Mouse (Mus musculus): ENCODE results near the gene Tm4sf5. TPM values are rescaled to one million over a fixed set of nuclear protein-coding genes. Genes with fewer than 3 reads are reported as not detected.

Tm4sf5 gene
- total and polyA plus RNA-seq, 3 experiments: 5.5 to 24.5 (median 11.7) TPM

DNA sequence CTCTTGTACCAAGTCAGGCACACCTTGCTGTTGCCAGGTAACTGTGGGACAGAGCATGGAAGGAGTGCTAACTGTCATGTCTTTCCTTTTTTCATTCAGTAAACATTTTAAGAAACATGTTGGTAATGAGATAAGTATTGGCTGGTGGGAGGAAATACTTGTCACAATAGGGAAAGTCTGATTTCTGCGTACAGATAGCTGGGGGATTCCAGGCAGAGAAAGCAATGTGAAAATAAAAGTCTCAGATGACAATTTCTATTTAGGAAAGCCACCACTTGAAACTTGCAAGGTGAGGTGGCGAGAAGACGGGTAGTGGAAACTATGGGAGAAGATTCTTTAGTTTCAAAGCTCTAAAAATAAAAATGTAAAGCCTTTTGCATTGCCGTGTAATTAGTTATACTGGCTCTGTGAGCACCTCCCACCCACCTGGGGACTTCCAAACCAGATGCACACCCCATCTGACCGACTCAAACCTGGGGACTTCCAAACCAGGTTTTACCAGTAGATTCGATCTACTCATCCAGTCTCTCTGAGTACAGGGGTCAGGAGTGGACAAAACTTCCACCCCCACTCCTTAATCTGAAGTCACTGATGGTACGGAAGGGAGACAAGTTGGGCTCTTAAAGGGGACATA lies 7.8 kb downstream of the Tm4sf5 start (continued):
- no peak for TF ChIP-seq MXI1 (IDR thresholded peaks at IDR 0.05; ENCODE audit: low read depth, low read length)
- 0 out of 2 replicates have a peak, but pooled peaks have one; percentile 36 for TF ChIP-seq ELF1 (IDR thresholded peaks at IDR 0.05; ENCODE audit: low read depth, low read length)
- TF ChIP-seq BHLHE40 (IDR thresholded peaks at IDR 0.05; ENCODE audit: low read depth, low read length): peak; percentile 60
- TF ChIP-seq JUND (conservative IDR thresholded peaks at IDR 0.05; ENCODE audit: low read depth, low read length): peak; percentile 41; the same call in 1 of the 2 replicates
- peak; percentile 84 for TF ChIP-seq IRF4 (IDR thresholded peaks at IDR 0.05; ENCODE audit: low read depth, low read length)
- TF ChIP-seq E2F4 (IDR thresholded peaks at IDR 0.05; ENCODE audit: insufficient replicate concordance, low read depth, low read length): 0 out of 2 replicates have a peak, but pooled peaks have one; percentile 55

- peak; percentile 85 for DNase-seq (ENCODE audit: extremely low read depth)
- peak overlapping the region; percentile 56 for H3K9ac ChIP-seq (ENCODE audit: insufficient read depth, low read depth)
- dilution Hi-C loops (cut with MboI; ENCODE audit: extremely low pct_ligation_motif_present, extremely low pct_unique_long_range_greater_than_20kb, low sequenced_read_pairs): no loop called here
- peaks cover 20 to 62% of the 10 kb centered on the region in 2 experiments for H3K4me1 ChIP-seq (ENCODE audit: control insufficient read depth in 1 of 2, insufficient read depth in 2 of 2)
- H3K27ac ChIP-seq (ENCODE audit: insufficient read depth, low read depth): peak overlapping the region; percentile 79
- no peaks in the 10 kb centered on the region for H3K36me3 ChIP-seq (replicated peaks in 1 of 2; ENCODE audit: control insufficient read depth in 1 of 2, insufficient read depth in 1 of 2, low read length in 1 of 2)
- no peaks in the 10 kb centered on the region for H3K79me2 ChIP-seq (replicated peaks; ENCODE audit: control insufficient read depth, extremely low read depth, insufficient read depth, poor library complexity, severe bottlenecking)
- H3K9me3 ChIP-seq (replicated peaks; ENCODE audit: low read length): no peaks in the 10 kb centered on the region
- peak overlapping the region; percentile 4 to 22 (median 22) for H3K4me3 ChIP-seq (replicated peaks in 1 of 3; ENCODE audit: low read depth in 2 of 3, low read length in 2 of 3, poor library complexity in 1 of 3)
- H3K4me2 ChIP-seq (ENCODE audit: insufficient read depth, low read depth, poor library complexity, severe bottlenecking): peak overlapping the region; percentile 70
- TF ChIP-seq RAD21 (IDR thresholded peaks at IDR 0.05; ENCODE audit: low read depth, low read length): no peak; the same call in none of the 2 replicates
- TF ChIP-seq NRF1 (IDR thresholded peaks at IDR 0.05; ENCODE audit: low read depth, low read length): 0 out of 2 replicates have a peak, but pooled peaks have one; percentile 10
- no peak for TF ChIP-seq CHD2 (IDR thresholded peaks at IDR 0.05; ENCODE audit: low read length)
- TF ChIP-seq TCF12 (IDR thresholded peaks at IDR 0.05; ENCODE audit: low read depth, low read length): no peak
- TF ChIP-seq CTCF (conservative IDR thresholded peaks at IDR 0.05 in 1 of 2, IDR thresholded peaks at IDR 0.05 in 1 of 2; ENCODE audit: low read depth in 2 of 2, low read length in 2 of 2): peak in 1 of 2 experiments; percentile 39; a peak in 2 of 4 replicates
- TF ChIP-seq MAX (IDR thresholded peaks at IDR 0.05; ENCODE audit: low read length): peak; percentile 50; the same call in 1 of the 2 replicates
- peak; percentile 70 for TF ChIP-seq BHLHE40 (IDR thresholded peaks at IDR 0.05; ENCODE audit: low read depth, low read length)
- TF ChIP-seq CHD1 (IDR thresholded peaks at IDR 0.05; ENCODE audit: low read depth, low read length): 0 out of 2 replicates have a peak, but pooled peaks have one; percentile 2
- peak; percentile 89 for TF ChIP-seq ETS1 (conservative IDR thresholded peaks at IDR 0.05; ENCODE audit: low read depth, low read length)
- TF ChIP-seq RCOR1 (conservative IDR thresholded peaks at IDR 0.05; ENCODE audit: low read depth, low read length): no peak
- 0 out of 2 replicates have a peak, but pooled peaks have one; percentile 44 for TF ChIP-seq MYC (IDR thresholded peaks at IDR 0.05; ENCODE audit: low read depth, low read length)
- 0 out of 2 replicates have a peak, but pooled peaks have one; percentile 29 for TF ChIP-seq MXI1 (IDR thresholded peaks at IDR 0.05; ENCODE audit: low read depth, low read length)
- TF ChIP-seq POLR2A (IDR thresholded peaks at IDR 0.05; ENCODE audit: low read depth, low read length): peak; percentile 46; the same call in 1 of the 2 replicates
- in situ Hi-C loops (cut with MboI; ENCODE audit: low pct_ligation_motif_present, low pct_unique_long_range_greater_than_20kb, low sequenced_read_pairs): no loop called here
- H3K27me3 ChIP-seq (replicated peaks): no peaks in the 10 kb centered on the region
Measured at GRCm38 (mm10) chr11:70513520-70513919, 8.5 kb downstream of the Tm4sf5 start.
